Mouse (Mus musculus) liver, embryonic 14.5 days (tissue): Measurements from ENCODE around the gene Rabl6. TPM values are rescaled to one million over a fixed set of nuclear protein-coding genes. Genes with fewer than 3 reads are reported as not detected.
A peak's percentile ranks its signal among the peaks of the same experiment; 100 is the strongest.

Experiments used
- ATAC-seq: fragments of 200-750 bp; cut with Nextera tagmentation; 2 replicates; pipeline ENCODE4 v1.8.0; 2017; ENCODE audit warnings: moderate number of reproducible peaks, mild to moderate bottlenecking, moderate library complexity; ENCODE audit not compliant: insufficient read depth
- DNase-seq, 3 experiments: peaks; one replicate each; pipeline ENCODE4 v3.0.0-alpha.2; 2012 to 2013; ENCODE audit warnings: low read depth in 3 of 3, low spot score in 3 of 3
- H3K27ac ChIP-seq: fragments of 300-500 bp; sonication (generic); 2 replicates; pipeline ENCODE4 v1.5.1; 2014; ENCODE audit warnings: moderate library complexity, mild to moderate bottlenecking, control low read depth, inconsistent platforms
- H3K27me3 ChIP-seq: fragments of 300-500 bp; sonication (generic); 2 replicates; pipeline ENCODE4 v1.6.1; 2014; ENCODE audit warnings: mild to moderate bottlenecking, low read length, moderate library complexity; ENCODE audit not compliant: control insufficient read depth, insufficient read depth
- H3K36me3 ChIP-seq: fragments of 300-500 bp; sonication (generic); replicated peaks from 2 replicates; pipeline ENCODE4 v1.6.1; 2014; ENCODE audit warnings: low read depth; ENCODE audit not compliant: control insufficient read depth, insufficient read depth
- H3K4me1 ChIP-seq, 2 experiments: fragments of 200-500 bp in 1 of 2; fragments of 300-500 bp in 1 of 2; sonication (generic) in 1 of 2; replicated peaks; 2 replicates each; pipeline ENCODE4 v1.6.1; 2012 to 2014; ENCODE audit warnings: antibody characterized with exemption in 1 of 2, inconsistent platforms in 1 of 2, low read length in 1 of 2; ENCODE audit not compliant: control insufficient read depth in 2 of 2, insufficient read depth in 2 of 2
- H3K4me2 ChIP-seq: fragments of 300-500 bp; sonication (generic); 2 replicates; pipeline ENCODE4 v1.6.1; 2014; ENCODE audit warnings: low read depth, mild to moderate bottlenecking, control low read depth, moderate library complexity
- H3K4me3 ChIP-seq, 2 experiments: fragments of 200-500 bp in 1 of 2; fragments of 300-500 bp in 1 of 2; sonication (generic) in 1 of 2; 2 replicates each; pipeline ENCODE4 v1.5.1; 2012 to 2014; ENCODE audit warnings: low read depth in 2 of 2, low read length in 2 of 2, mild to moderate bottlenecking in 2 of 2, control low read depth in 1 of 2, inconsistent platforms in 1 of 2, moderate library complexity in 1 of 2; ENCODE audit not compliant: insufficient read depth in 1 of 2
- H3K9ac ChIP-seq: fragments of 300-500 bp; sonication (generic); replicated peaks from 2 replicates; pipeline ENCODE4 v1.6.1; 2014; ENCODE audit warnings: mild to moderate bottlenecking, control low read depth, moderate library complexity
- H3K9me3 ChIP-seq: fragments of 300-500 bp; sonication (generic); 2 replicates; pipeline ENCODE4 v1.6.1; 2016; ENCODE audit warnings: low read length, mixed read lengths; ENCODE audit not compliant: control insufficient read depth
- CTCF ChIP-seq: IDR thresholded peaks from 2 replicates; pipeline ENCODE4 v1.5.1; 2016; ENCODE audit warnings: antibody characterized with exemption, low read depth, control low read depth
- EP300 ChIP-seq: IDR thresholded peaks from 2 replicates; pipeline ENCODE4 v1.6.1; 2016; ENCODE audit warnings: antibody characterized with exemption, low read depth
- WGBS: fragments of 180-500 bp; shearing (Covaris S2); extraction: QIAGEN DNeasy Blood & Tissue Kit; methylation state at CpG from one replicate; pipeline ENCODE4 v1.1.7; 2014; ENCODE audit not compliant: insufficient replicate concordance; 5-methylcytosine and 5-hydroxymethylcytosine counted together
- polyA plus RNA-seq, 2 experiments: library from polyadenylated mRNA; depleted of rRNA in 1 of 2; stranded (reverse) in 1 of 2; unstranded in 1 of 2; fragments of >200 nt; fragmentation: Nextera tagmentation in 1 of 2; extraction: Ambion mirVana in 1 of 2; gene quantifications; 2 replicates each; pipeline versions ENCODE4 v1.2.1 to v1.2.3; 2012 to 2014

Rabl6 gene
- polyA plus RNA-seq, 2 experiments = 18.6 to 21.5 TPM

- H3K36me3 ChIP-seq = peaks cover 23% of the 10 kb centered on the region
- no peak overlapping the region for H3K27ac ChIP-seq
Observed at GRCm38 (mm10) chr2:25565741-25566140, 42.6 kb downstream of the Rabl6 start.

GRCm38 (mm10) chr2:25561946-25562345 is 46.4 kb downstream of the Rabl6 start:
- peaks cover 8 to 12% of the 10 kb centered on the region in 2 experiments for H3K4me1 ChIP-seq
- no peak overlapping the region for H3K4me3 ChIP-seq
- 79% methylated on average over 9 of the region's 9 CpGs for WGBS
- H3K9me3 ChIP-seq = no peaks in the 10 kb centered on the region
- no peak for DNase-seq
- H3K36me3 ChIP-seq = peaks cover 33% of the 10 kb centered on the region
- H3K4me2 ChIP-seq = no peak overlapping the region
- ATAC-seq = no peak
- no peak overlapping the region for H3K27ac ChIP-seq
- no peak overlapping the region for H3K9ac ChIP-seq
- no peak for TF ChIP-seq EP300
- TF ChIP-seq CTCF = no peak
- no peaks in the 10 kb centered on the region for H3K27me3 ChIP-seq

More at GRCm38 (mm10) chr2:25565741-25566140, 42.6 kb downstream of the Rabl6 start:
- Histone ChIP-seq H3K9me3 (no peaks in the 10 kb centered on the region), H3K27me3 (no peaks in the 10 kb centered on the region), H3K4me3 (no peak overlapping the region), H3K4me1 (no peaks in the 10 kb centered on the region), H3K4me2 (no peak overlapping the region), H3K9ac (no peak overlapping the region)
- ATAC-seq (no peak), DNase-seq (no peak)
- TF ChIP-seq CTCF (no peak), EP300 (no peak)
- 83% methylated on average over 8 of the region's 8 CpGs for WGBS

- DNase-seq (no peak), ATAC-seq (no peak)
- H3K9ac ChIP-seq = no peak overlapping the region
- H3K4me2 ChIP-seq = no peak overlapping the region
- no peak overlapping the region for H3K27ac ChIP-seq
- peaks cover 8 to 16% of the 10 kb centered on the region in 2 experiments for H3K4me1 ChIP-seq
- TF ChIP-seq CTCF = no peak
- no peak for TF ChIP-seq EP300
- no peak overlapping the region for H3K4me3 ChIP-seq
- WGBS = 93% methylated on average over 8 of the region's 8 CpGs
- no peaks in the 10 kb centered on the region for H3K27me3 ChIP-seq
- peaks cover 33% of the 10 kb centered on the region for H3K36me3 ChIP-seq
- H3K9me3 ChIP-seq = no peaks in the 10 kb centered on the region
Observed at GRCm38 (mm10) chr2:25560551-25560950, 47.8 kb downstream of the Rabl6 start.

GRCm38 (mm10) chr2:25558774-25559173 is 49.5 kb downstream of the Rabl6 start:
- Histone ChIP-seq H3K36me3 (peaks cover 31% of the 10 kb centered on the region), H3K4me2 (peak overlapping the region; percentile 99), H3K27ac (no peak overlapping the region), H3K4me3 (peak overlapping the region; percentile 73 to 92), H3K4me1 (peaks cover 8 to 16% of the 10 kb centered on the region in 2 experiments), H3K27me3 (no peaks in the 10 kb centered on the region), H3K9ac (peak overlapping the region; percentile 84), H3K9me3 (no peaks in the 10 kb centered on the region)
- DNase-seq (no peak), ATAC-seq (no peak)
- no peak for TF ChIP-seq EP300
- TF ChIP-seq CTCF = no peak
- WGBS = 71% methylated on average over 6 of the region's 6 CpGs

- Histone ChIP-seq H3K4me1 (peaks cover 8 to 16% of the 10 kb centered on the region in 2 experiments), H3K9me3 (no peaks in the 10 kb centered on the region), H3K27ac (peak overlapping the region; percentile 1; the same call in 1 of the 2 replicates), H3K9ac (peak overlapping the region; percentile 84), H3K36me3 (peaks cover 28% of the 10 kb centered on the region), H3K27me3 (no peaks in the 10 kb centered on the region), H3K4me3 (peak overlapping the region; percentile 73 to 92), H3K4me2 (peak overlapping the region; percentile 99)
- DNase-seq = no peak
- TF ChIP-seq CTCF (no peak), EP300 (no peak)
- under 1% methylated on average over 24 of the region's 24 CpGs for WGBS
- peak; percentile 67 for ATAC-seq
Observed at GRCm38 (mm10) chr2:25557964-25558360, 50.4 kb downstream of the Rabl6 start.
